Mouse (Mus musculus): ENCODE data around the gene Atf1. TPM values are rescaled to one million over a fixed set of nuclear protein-coding genes. Genes with fewer than 3 reads are reported as not detected.

The Atf1 gene
- polyA plus RNA-seq (2014; fragmentation: Nextera tagmentation; extraction: Ambion mirVana), result 12.2 and 13.2 TPM in 2 replicates

GRCm38 (mm10) chr15:100227663-100228534, at the start of gene Atf1:
Atf1 (plus strand) TSS chr15:100227819.
- Histone ChIP-seq H3K4me1 (replicated peaks; ENCODE audit: control insufficient read depth, insufficient read depth, low read length) (peaks cover 19% of the 10 kb centered on the region; the same call in 1 of the 2 replicates), H3K4me3 (replicated peaks; ENCODE audit: low read length) (peak within 1 kb of the TSS; percentile 89), H3K27ac (peak within 1 kb of the TSS; percentile 100), H3K9me3 (ENCODE audit: control insufficient read depth, low read length) (no peaks in the 10 kb centered on the region), H3K27me3 (ENCODE audit: control insufficient read depth, insufficient read depth, low read length) (no peaks in the 10 kb centered on the region), H3K4me2 (replicated peaks) (peak within 1 kb of the TSS; percentile 66), H3K36me3 (replicated peaks; ENCODE audit: control insufficient read depth, insufficient read depth) (no peaks in the 10 kb centered on the region; the same call in 1 of the 2 replicates), H3K9ac (peak within 1 kb of the TSS; percentile 99)
- under 1% methylated on average over 87 of the region's 133 CpGs for WGBS
- DNase-seq (ENCODE audit: low spot score) (peak; percentile 91), ATAC-seq (ENCODE audit: low FRiP score) (peak; percentile 85)

GRCm38 (mm10) chr15:100178487-100178886, 49.1 kb upstream of the Atf1 start:
- H3K36me3 ChIP-seq (replicated peaks; ENCODE audit: control insufficient read depth, insufficient read depth), result peaks cover 92% of the 10 kb centered on the region

GRCm38 (mm10) chr15:100179685-100180084, 47.9 kb upstream of the Atf1 start:
- no peak overlapping the region for H3K27ac ChIP-seq
- no peak overlapping the region for H3K9ac ChIP-seq
- H3K4me2 ChIP-seq (replicated peaks), result no peak overlapping the region
- ATAC-seq (ENCODE audit: low FRiP score) (no peak), DNase-seq (ENCODE audit: low spot score) (no peak)
- no peaks in the 10 kb centered on the region for H3K4me1 ChIP-seq (replicated peaks; ENCODE audit: control insufficient read depth, insufficient read depth, low read length)
- H3K27me3 ChIP-seq (ENCODE audit: control insufficient read depth, insufficient read depth, low read length), result no peaks in the 10 kb centered on the region
- no peaks in the 10 kb centered on the region for H3K9me3 ChIP-seq (ENCODE audit: control insufficient read depth, low read length)
- H3K36me3 ChIP-seq (replicated peaks; ENCODE audit: control insufficient read depth, insufficient read depth), result peaks cover 92% of the 10 kb centered on the region
- no peak overlapping the region for H3K4me3 ChIP-seq (replicated peaks; ENCODE audit: low read length)
- WGBS, result 96% methylated on average over 6 of the region's 6 CpGs

More at GRCm38 (mm10) chr15:100178487-100178886, 49.1 kb upstream of the Atf1 start:
- DNase-seq (ENCODE audit: low spot score) (no peak), ATAC-seq (ENCODE audit: low FRiP score) (no peak)
- H3K27me3 ChIP-seq (ENCODE audit: control insufficient read depth, insufficient read depth, low read length), result no peaks in the 10 kb centered on the region
- H3K4me3 ChIP-seq (replicated peaks; ENCODE audit: low read length), result no peak overlapping the region
- H3K27ac ChIP-seq, result no peak overlapping the region
- H3K4me1 ChIP-seq (replicated peaks; ENCODE audit: control insufficient read depth, insufficient read depth, low read length), result no peaks in the 10 kb centered on the region
- H3K9me3 ChIP-seq (ENCODE audit: control insufficient read depth, low read length), result no peaks in the 10 kb centered on the region
- H3K9ac ChIP-seq, result no peak overlapping the region
- no peak overlapping the region for H3K4me2 ChIP-seq (replicated peaks)
- whole genome bisulfite sequencing, result 78% methylated on average over 7 of the region's 7 CpGs

- ATAC-seq (ENCODE audit: low FRiP score) (no peak), DNase-seq (ENCODE audit: low spot score) (no peak)
- H3K36me3 ChIP-seq (replicated peaks; ENCODE audit: control insufficient read depth, insufficient read depth), result peaks cover 92% of the 10 kb centered on the region
- H3K9me3 ChIP-seq (ENCODE audit: control insufficient read depth, low read length), result no peaks in the 10 kb centered on the region
- no peak overlapping the region for H3K4me3 ChIP-seq (replicated peaks; ENCODE audit: low read length)
- 87% methylated on average over 4 of the region's 4 CpGs for WGBS
- H3K27ac ChIP-seq, result no peak overlapping the region
- H3K4me1 ChIP-seq (replicated peaks; ENCODE audit: control insufficient read depth, insufficient read depth, low read length), result no peaks in the 10 kb centered on the region
- H3K9ac ChIP-seq, result no peak overlapping the region
- H3K4me2 ChIP-seq (replicated peaks), result no peak overlapping the region
- no peaks in the 10 kb centered on the region for H3K27me3 ChIP-seq (ENCODE audit: control insufficient read depth, insufficient read depth, low read length)
These were observed 47.4 kb upstream of the Atf1 start for GRCm38 (mm10) chr15:100180221-100180620.

GRCm38 (mm10) chr15:100181841-100182240, 45.8 kb upstream of the Atf1 start:
- Histone ChIP-seq H3K9ac (no peak overlapping the region), H3K4me3 (replicated peaks; ENCODE audit: low read length) (no peak overlapping the region), H3K27ac (no peak overlapping the region), H3K27me3 (ENCODE audit: control insufficient read depth, insufficient read depth, low read length) (no peaks in the 10 kb centered on the region), H3K9me3 (ENCODE audit: control insufficient read depth, low read length) (no peaks in the 10 kb centered on the region), H3K4me1 (replicated peaks; ENCODE audit: control insufficient read depth, insufficient read depth, low read length) (no peaks in the 10 kb centered on the region), H3K4me2 (replicated peaks) (no peak overlapping the region), H3K36me3 (replicated peaks; ENCODE audit: control insufficient read depth, insufficient read depth) (peaks cover 95% of the 10 kb centered on the region)
- DNase-seq (ENCODE audit: low spot score), result no peak
- no peak for ATAC-seq (ENCODE audit: low FRiP score)
- 89% methylated on average over 10 of the region's 10 CpGs for whole genome bisulfite sequencing

- ATAC-seq (ENCODE audit: low FRiP score), result no peak
- Histone ChIP-seq H3K27ac (no peak overlapping the region), H3K4me3 (replicated peaks; ENCODE audit: low read length) (no peak overlapping the region), H3K4me2 (replicated peaks) (no peak overlapping the region), H3K9me3 (ENCODE audit: control insufficient read depth, low read length) (no peaks in the 10 kb centered on the region), H3K36me3 (replicated peaks; ENCODE audit: control insufficient read depth, insufficient read depth) (peaks cover 95% of the 10 kb centered on the region), H3K4me1 (replicated peaks; ENCODE audit: control insufficient read depth, insufficient read depth, low read length) (no peaks in the 10 kb centered on the region), H3K9ac (no peak overlapping the region), H3K27me3 (ENCODE audit: control insufficient read depth, insufficient read depth, low read length) (no peaks in the 10 kb centered on the region)
- WGBS, result 92% methylated on average over 28 of the region's 28 CpGs
- DNase-seq (ENCODE audit: low spot score), result no peak
These were observed 44.9 kb upstream of the Atf1 start for GRCm38 (mm10) chr15:100182526-100183280.

- WGBS, result 91% methylated on average over 10 of the region's 10 CpGs
- no peak for DNase-seq (ENCODE audit: low spot score)
These were observed 44.1 kb upstream of the Atf1 start for GRCm38 (mm10) chr15:100183510-100183909.

GRCm38 (mm10) chr15:100184821-100185496, 42.7 kb upstream of the Atf1 start:
- H3K27ac ChIP-seq, result no peak overlapping the region
- H3K4me1 ChIP-seq (replicated peaks; ENCODE audit: control insufficient read depth, insufficient read depth, low read length), result no peaks in the 10 kb centered on the region
- H3K4me3 ChIP-seq (replicated peaks; ENCODE audit: low read length), result no peak overlapping the region
- H3K9me3 ChIP-seq (ENCODE audit: control insufficient read depth, low read length), result no peaks in the 10 kb centered on the region
- H3K4me2 ChIP-seq (replicated peaks), result no peak overlapping the region
- 85% methylated on average over 5 of the region's 5 CpGs for WGBS
- H3K9ac ChIP-seq, result no peak overlapping the region
- ATAC-seq (ENCODE audit: low FRiP score), result no peak
- peaks cover 94% of the 10 kb centered on the region for H3K36me3 ChIP-seq (replicated peaks; ENCODE audit: control insufficient read depth, insufficient read depth)
- DNase-seq (ENCODE audit: low spot score), result no peak
- no peaks in the 10 kb centered on the region for H3K27me3 ChIP-seq (ENCODE audit: control insufficient read depth, insufficient read depth, low read length)

More at GRCm38 (mm10) chr15:100183510-100183909, 44.1 kb upstream of the Atf1 start:
- Histone ChIP-seq H3K4me1 (replicated peaks; ENCODE audit: control insufficient read depth, insufficient read depth, low read length) (no peaks in the 10 kb centered on the region), H3K4me3 (replicated peaks; ENCODE audit: low read length) (no peak overlapping the region), H3K4me2 (replicated peaks) (no peak overlapping the region), H3K27ac (no peak overlapping the region), H3K9me3 (ENCODE audit: control insufficient read depth, low read length) (no peaks in the 10 kb centered on the region), H3K27me3 (ENCODE audit: control insufficient read depth, insufficient read depth, low read length) (no peaks in the 10 kb centered on the region), H3K9ac (no peak overlapping the region), H3K36me3 (replicated peaks; ENCODE audit: control insufficient read depth, insufficient read depth) (peaks cover 91% of the 10 kb centered on the region)
- no peak for ATAC-seq (ENCODE audit: low FRiP score)

- WGBS, result 93% methylated on average over 9 of the region's 9 CpGs
- H3K27ac ChIP-seq, result no peak overlapping the region
- DNase-seq (ENCODE audit: low spot score), result no peak
These were observed 41.4 kb upstream of the Atf1 start for GRCm38 (mm10) chr15:100186234-100186633.

More at GRCm38 (mm10) chr15:100186234-100186633, 41.4 kb upstream of the Atf1 start:
- H3K4me2 ChIP-seq (replicated peaks), result no peak overlapping the region
- H3K9ac ChIP-seq, result no peak overlapping the region
- H3K27me3 ChIP-seq (ENCODE audit: control insufficient read depth, insufficient read depth, low read length), result no peaks in the 10 kb centered on the region
- H3K4me3 ChIP-seq (replicated peaks; ENCODE audit: low read length), result no peak overlapping the region
- no peaks in the 10 kb centered on the region for H3K4me1 ChIP-seq (replicated peaks; ENCODE audit: control insufficient read depth, insufficient read depth, low read length)
- ATAC-seq (ENCODE audit: low FRiP score), result no peak
- peaks cover 94% of the 10 kb centered on the region for H3K36me3 ChIP-seq (replicated peaks; ENCODE audit: control insufficient read depth, insufficient read depth)
- no peaks in the 10 kb centered on the region for H3K9me3 ChIP-seq (ENCODE audit: control insufficient read depth, low read length)

Data from hindbrain, embryonic 14.5 days (tissue).